Mouse (Mus musculus) T-helper 2 cell (primary cell): ENCODE results near the gene Il18rap.

ENCODE experiments used
- in situ Hi-C: fragments of 300-600 bp; cut with MboI, MseI; formaldehyde crosslinking; loops from one replicate; pipeline ENCODE4 v1.15.1; 2025; ENCODE audit warnings: high pct_unique_total_duplicates

Gene Il18rap

GRCm38 (mm10) chr1:40514851-40515585 lies at the start of gene Il18rap:
Gene Il18rap (plus strand): TSS chr1:40515362.
- in situ Hi-C loops = no loop called here

GRCm38 (mm10) chr1:40465477-40466430 lies 49.4 kb upstream of the Il18rap start, which contains the start of gene Il18r1:
Gene Il18r1 (plus strand): TSS chr1:40465552.
- in situ Hi-C loops = no loop called here

GRCm38 (mm10) chr1:40467306-40467705 lies 47.9 kb upstream of the Il18rap start:
- in situ Hi-C loops = no loop called here

GRCm38 (mm10) chr1:40468805-40469204 lies 46.4 kb upstream of the Il18rap start:
- in situ Hi-C loops = no loop called here

GRCm38 (mm10) chr1:40469900-40470299 lies 45.3 kb upstream of the Il18rap start:
- in situ Hi-C loops = loop anchor here (5.0 kb wide), 1 partner anchor 72 kb away; no protein-coding TSS in a partner anchor

- in situ Hi-C loops = loop anchor here (5.0 kb wide), 1 partner anchor 70 kb away; no protein-coding TSS in a partner anchor
Measured at GRCm38 (mm10) chr1:40472401-40472800, 42.8 kb upstream of the Il18rap start.

GRCm38 (mm10) chr1:40473640-40474039 lies 41.5 kb upstream of the Il18rap start:
- in situ Hi-C loops = loop anchor here (5.0 kb wide), 1 partner anchor 69 kb away; no protein-coding TSS in a partner anchor

GRCm38 (mm10) chr1:40474336-40474735 lies 40.8 kb upstream of the Il18rap start:
- in situ Hi-C loops = loop anchor here (5.0 kb wide), 1 partner anchor 68 kb away; no protein-coding TSS in a partner anchor

GRCm38 (mm10) chr1:40475697-40476096 lies 39.5 kb upstream of the Il18rap start:
- in situ Hi-C loops = no loop called here

GRCm38 (mm10) chr1:40476756-40477155 lies 38.4 kb upstream of the Il18rap start:
- in situ Hi-C loops = no loop called here

- in situ Hi-C loops = no loop called here
Measured at GRCm38 (mm10) chr1:40479505-40479923, 35.6 kb upstream of the Il18rap start.

- in situ Hi-C loops = no loop called here
Measured at GRCm38 (mm10) chr1:40494594-40494993, 20.6 kb upstream of the Il18rap start.

GRCm38 (mm10) chr1:40499708-40500107 lies 15.5 kb upstream of the Il18rap start:
- in situ Hi-C loops = no loop called here

GRCm38 (mm10) chr1:40501126-40501525 lies 14.0 kb upstream of the Il18rap start:
- in situ Hi-C loops = no loop called here

GRCm38 (mm10) chr1:40501546-40502398 lies 13.4 kb upstream of the Il18rap start:
- in situ Hi-C loops = no loop called here

GRCm38 (mm10) chr1:40504548-40504947 lies 10.6 kb upstream of the Il18rap start:
- in situ Hi-C loops = no loop called here

- in situ Hi-C loops = no loop called here
Measured at GRCm38 (mm10) chr1:40516364-40516763, 1.2 kb downstream of the Il18rap start.

- in situ Hi-C loops = no loop called here
Measured at GRCm38 (mm10) chr1:40522918-40523317, 7.8 kb downstream of the Il18rap start.

GRCm38 (mm10) chr1:40523971-40524722 lies 9.0 kb downstream of the Il18rap start:
- in situ Hi-C loops = no loop called here

GRCm38 (mm10) chr1:40529287-40529686 lies 14.1 kb downstream of the Il18rap start:
- in situ Hi-C loops = no loop called here
